Mouse (Mus musculus): ENCODE data around the gene Hs2st1.

Hs2st1 gene

DNA sequence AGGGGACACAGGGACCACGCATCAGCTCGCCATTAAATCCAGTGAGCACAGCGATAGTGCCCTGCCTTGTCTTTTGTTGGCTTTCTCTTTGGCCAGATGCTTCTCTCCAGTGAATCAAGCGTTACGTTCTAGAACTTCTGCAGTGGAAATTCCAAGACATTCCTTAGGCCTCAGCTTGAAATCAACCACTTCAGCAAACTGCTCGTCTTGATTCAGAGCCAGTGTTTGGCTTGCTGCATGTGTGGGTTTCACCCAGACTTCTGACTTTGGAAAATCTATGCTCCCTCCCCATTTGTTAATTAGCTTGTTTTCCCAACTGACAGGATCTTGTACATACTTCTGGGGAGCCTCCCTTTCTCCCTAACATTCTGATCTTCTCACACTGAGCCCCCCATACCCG lies 16.8 kb upstream of the Hs2st1 start:
- DNase-seq (ENCODE audit: low read depth, low spot score): peak; percentile 28

GRCm38 (mm10) chr3:144584789-144585553 lies 15.0 kb upstream of the Hs2st1 start:
- DNase-seq (ENCODE audit: low read depth, low spot score): no peak

- DNase-seq (ENCODE audit: low read depth, low spot score): no peak
These were observed 13.8 kb upstream of the Hs2st1 start for GRCm38 (mm10) chr3:144583789-144584188.

- no peak for DNase-seq (ENCODE audit: low read depth, low spot score)
These were observed 12.3 kb upstream of the Hs2st1 start for GRCm38 (mm10) chr3:144582306-144582705.

GRCm38 (mm10) chr3:144581842-144582241 lies 11.9 kb upstream of the Hs2st1 start:
- no peak for DNase-seq (ENCODE audit: low read depth, low spot score)

- no peak for DNase-seq (ENCODE audit: low read depth, low spot score)
These were observed 10.3 kb upstream of the Hs2st1 start for GRCm38 (mm10) chr3:144580281-144580680.

DNA sequence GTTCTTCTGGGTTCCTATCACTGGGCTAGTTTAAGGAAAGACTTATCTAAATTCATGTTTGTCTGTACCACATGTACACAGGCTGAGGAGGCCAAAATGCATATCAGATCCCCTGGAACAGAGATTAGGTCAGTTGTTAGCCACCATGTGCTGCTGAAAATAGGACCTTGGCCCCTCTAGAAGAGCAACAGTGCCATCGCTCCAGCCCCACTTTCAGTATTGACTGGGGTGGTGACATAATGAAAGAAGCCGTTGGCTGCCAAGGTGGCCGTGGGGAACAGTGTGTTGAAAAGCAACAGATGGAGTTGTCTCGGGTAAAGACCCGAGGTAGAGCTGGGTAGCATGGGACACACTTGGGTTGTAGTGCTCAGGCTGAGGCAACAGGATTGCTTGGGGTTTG lies 9.8 kb upstream of the Hs2st1 start:
- no peak for DNase-seq (ENCODE audit: low read depth, low spot score)

DNA sequence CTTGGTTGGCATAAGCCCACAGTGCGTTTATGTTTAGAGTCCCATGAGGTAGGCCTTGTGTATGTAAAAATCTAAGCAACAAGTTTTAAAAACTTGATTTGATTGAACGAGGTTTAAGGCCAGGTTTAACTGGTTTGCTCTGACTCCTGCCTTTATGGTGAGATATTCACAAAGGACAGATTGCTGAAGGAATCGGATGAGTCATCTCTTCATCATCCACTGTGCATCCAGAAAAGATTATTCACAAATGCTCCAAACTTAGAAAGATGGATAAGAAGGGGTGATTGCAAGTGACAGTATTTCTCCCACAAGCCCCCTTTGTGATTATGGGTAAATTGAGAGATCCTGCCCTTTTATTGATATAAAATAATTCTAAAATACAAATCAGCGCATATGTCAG lies 8.9 kb upstream of the Hs2st1 start:
- no peak for DNase-seq (ENCODE audit: low read depth, low spot score)

GRCm38 (mm10) chr3:144577366-144578340 lies 7.7 kb upstream of the Hs2st1 start:
- DNase-seq (ENCODE audit: low read depth, low spot score): no peak

DNA sequence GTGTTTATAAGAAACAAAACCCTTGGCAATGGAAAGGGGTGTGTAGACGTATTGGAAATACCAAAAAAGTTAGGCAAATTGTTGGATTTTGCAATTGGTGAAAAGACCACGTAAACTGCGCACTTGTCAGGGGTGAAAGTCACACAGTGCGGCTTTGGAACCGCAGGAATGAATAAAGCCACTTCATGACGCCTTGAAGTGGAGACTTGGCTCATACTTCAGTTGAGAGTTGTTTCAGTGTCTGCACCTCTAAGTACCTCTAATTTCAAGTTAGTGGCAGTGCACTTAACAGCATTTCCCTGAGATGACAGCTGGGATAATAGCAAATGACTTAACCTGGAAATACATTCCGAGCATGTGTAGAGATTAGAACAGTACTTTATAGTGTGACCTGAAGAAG lies 4.3 kb upstream of the Hs2st1 start:
- DNase-seq (ENCODE audit: low read depth, low spot score): no peak

DNA sequence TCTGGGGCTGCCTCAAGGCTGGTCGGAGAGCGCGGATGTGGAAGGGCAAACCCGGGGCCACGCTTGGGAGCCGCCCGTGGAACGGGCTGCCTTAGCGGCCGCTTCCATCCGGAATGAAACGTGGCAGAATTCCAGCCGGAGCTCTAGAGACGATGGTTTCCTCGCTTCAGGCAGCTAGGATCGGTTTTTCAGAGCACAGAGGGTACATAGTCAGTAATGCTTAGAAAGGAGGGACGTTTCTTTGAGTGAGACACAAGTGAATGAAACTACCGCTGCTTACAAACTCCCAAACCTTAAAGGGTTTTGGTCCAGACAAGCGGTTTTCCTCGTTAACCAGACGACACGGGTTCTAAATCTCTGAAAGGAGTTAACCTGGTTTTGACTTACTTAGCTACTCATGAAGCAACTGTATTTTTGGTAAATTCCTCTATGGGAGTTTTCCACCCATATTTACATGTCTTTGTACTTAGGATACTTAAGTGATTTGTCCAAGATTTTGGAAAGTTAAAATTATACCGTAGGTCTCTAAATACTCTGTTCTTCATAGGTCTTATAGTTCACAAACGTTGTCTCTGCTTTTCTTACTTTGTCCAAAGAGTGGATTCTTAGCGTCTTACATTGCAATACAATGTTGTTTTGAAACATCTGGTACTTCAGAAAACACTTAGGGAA lies 971 bp upstream of the Hs2st1 start:
- no peak for DNase-seq (ENCODE audit: low read depth, low spot score)

- peak; percentile 57 for DNase-seq (ENCODE audit: low read depth, low spot score)
These were observed 495 bp downstream of the Hs2st1 start for GRCm38 (mm10) chr3:144569401-144569971.

DNA sequence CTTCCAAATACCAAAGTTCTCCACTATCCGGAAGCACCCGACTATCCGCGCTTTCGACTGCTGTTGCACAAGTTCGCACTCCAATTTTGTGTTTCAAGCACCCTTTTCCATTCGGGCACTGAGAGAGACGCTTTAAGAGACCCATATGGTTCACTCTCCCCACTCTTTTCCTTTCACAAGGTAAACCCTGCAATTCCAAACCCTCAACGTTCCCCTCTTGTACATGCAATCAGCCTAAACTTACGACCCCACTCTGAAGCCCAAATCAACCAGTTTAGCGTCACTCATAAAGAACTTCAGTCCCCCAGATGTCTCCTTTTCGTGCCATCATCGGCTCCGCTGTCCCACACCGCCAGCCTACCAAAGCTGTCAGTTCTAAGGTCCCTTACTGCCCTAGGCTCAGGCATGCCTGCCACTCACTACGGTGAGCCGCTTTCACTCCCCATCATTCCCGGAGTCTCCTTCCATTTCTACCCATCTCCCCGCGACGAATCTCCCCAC lies 1.1 kb downstream of the Hs2st1 start:
- DNase-seq (ENCODE audit: low read depth, low spot score): no peak

- no peak for DNase-seq (ENCODE audit: low read depth, low spot score)
These were observed 4.8 kb downstream of the Hs2st1 start for GRCm38 (mm10) chr3:144565212-144565611.

GRCm38 (mm10) chr3:144563916-144564315 lies 6.1 kb downstream of the Hs2st1 start:
- peak; percentile 52 for DNase-seq (ENCODE audit: low read depth, low spot score)

DNA sequence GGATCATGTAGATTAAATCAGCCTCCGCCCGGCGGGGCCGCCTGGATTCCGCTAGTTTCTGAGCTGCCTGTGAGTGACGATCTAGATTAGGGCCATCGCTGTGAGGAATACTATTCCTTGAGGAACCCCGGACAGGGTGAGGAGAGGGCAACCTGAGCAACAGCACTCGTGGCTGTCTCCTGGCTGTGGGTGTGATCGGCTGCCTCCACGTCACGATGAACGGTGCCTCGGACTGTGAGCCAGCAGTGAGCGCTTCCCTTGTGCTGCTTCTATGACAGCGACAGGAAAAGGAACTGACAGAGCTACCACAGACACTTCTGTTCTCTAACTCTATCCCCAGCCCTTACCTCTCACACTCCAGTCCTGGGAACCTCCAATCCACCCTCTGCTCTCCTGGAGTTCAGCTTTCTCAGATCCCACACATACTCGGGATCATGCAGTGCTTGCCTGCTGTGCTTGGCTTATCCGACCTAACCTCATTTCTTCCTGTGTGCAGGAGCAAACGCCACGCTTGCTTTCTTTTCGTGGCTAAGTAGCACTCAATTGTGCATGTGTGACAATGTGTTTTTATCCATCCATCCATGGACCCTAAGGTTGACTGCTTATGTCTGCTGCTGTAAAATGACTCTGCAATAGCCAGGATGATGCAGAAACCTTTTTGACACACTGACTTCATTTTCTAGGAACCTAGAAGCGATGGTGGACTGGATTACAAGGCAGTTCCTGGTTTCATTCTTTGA lies 8.3 kb downstream of the Hs2st1 start:
- DNase-seq (ENCODE audit: low read depth, low spot score): peak; percentile 34

DNA sequence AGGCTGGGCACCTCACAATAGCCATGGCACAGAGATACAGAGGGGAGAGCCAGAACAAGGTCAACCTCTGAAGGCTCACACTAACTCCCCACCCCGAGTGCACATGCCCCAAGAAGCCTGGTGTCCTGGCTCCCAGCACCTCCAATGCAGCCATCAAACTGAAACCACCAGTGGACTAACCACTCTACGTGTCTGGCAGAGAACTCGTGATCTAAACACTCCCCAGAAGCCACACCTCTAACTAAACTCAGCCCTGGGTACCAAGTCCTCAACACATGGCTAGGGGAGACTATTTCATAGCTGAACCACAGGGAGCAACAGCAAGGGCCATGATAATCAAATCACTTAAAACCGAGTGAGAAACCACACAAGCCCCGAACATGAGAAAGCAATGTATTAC lies 11.7 kb downstream of the Hs2st1 start:
- DNase-seq (ENCODE audit: low read depth, low spot score): no peak

DNA sequence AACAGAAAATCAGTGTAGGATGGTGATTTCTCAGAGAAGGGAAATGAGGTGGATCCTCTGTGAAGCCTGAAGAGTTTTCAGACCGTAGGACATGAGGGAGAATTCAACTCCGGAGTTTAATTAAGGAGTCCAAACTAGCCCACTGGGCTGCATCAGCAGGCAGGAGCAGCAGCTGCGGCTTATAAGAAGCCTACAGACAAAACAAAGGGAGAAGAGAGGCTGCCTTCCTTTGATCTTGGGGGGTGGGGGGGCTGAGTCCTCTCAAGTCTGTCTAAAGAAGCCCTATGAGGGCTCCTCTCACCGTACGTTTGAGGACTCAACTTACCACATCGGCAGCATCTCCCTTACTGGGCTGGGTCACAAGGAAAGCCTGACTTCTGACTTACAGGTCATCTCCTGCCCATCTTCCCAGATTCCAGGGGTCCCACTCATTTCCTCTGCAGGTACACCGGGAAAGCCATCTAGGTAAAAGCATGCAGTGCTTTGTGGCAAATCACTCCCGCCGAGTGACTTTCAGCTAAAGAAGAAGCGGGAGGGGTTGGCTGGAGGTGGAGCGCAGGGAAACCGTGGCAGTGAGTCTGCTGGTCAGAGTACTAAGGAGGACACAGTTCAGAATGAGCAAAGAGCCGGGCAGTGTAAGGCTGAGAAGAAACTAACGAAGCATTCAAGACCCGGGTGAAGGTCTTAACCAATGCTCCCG lies 13.2 kb downstream of the Hs2st1 start:
- peak; percentile 32 for DNase-seq (ENCODE audit: low read depth, low spot score)

GRCm38 (mm10) chr3:144555144-144555543 lies 14.8 kb downstream of the Hs2st1 start:
- DNase-seq (ENCODE audit: low read depth, low spot score): peak; percentile 26

- no peak for DNase-seq (ENCODE audit: low read depth, low spot score)
These were observed 15.5 kb downstream of the Hs2st1 start for GRCm38 (mm10) chr3:144554503-144554902.

Measured in R1 (cell line).